Mouse (Mus musculus) skeletal muscle tissue, adult 2 months (tissue): ENCODE measurements at regions not wholly inside any gene's neighbourhood (a gene's known extent, or its start where the extent isn't known, plus 50 kb on each side); places are given as distances from the start of the nearest gene placed in this dataset.
"Not testable (repeated sequence)": the region's sequence is repeated elsewhere in the genome, so short reads cannot be mapped to it uniquely, and the experiment has no call there.

Experiments used
- DNase-seq: peaks from one replicate; pipeline ENCODE4 v3.0.0-alpha.2; 2012; ENCODE audit warnings: low read depth, low spot score

- no peak for DNase-seq
Observed at GRCm38 (mm10) chr7:125166881-125167351, 277.6 kb upstream of the Kdm8 start.

- DNase-seq: no peak
Observed at GRCm38 (mm10) chr7:125167666-125168065, 276.8 kb upstream of the Kdm8 start.

DNA sequence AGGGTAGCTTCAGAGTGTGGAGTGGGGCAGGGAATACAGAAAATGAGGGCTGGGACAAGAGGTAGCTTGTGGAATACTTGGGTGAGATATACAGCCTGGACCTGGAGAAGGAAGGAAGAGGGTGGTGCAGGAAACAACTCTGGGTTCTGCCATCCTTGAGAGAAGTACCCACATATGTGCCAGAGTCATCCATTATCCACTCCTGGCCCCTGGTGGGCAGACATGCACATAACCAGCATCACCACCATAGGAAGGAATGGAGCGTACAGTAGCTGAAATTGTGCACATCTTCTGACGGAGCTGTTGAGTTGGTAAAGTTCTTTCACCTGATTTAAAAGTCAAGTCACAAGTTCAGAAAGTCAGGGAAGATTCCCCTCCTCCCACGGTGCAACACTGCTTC lies 262.9 kb upstream of the Kdm8 start:
- DNase-seq: no peak

- no peak for DNase-seq
Observed at GRCm38 (mm10) chr7:125182266-125182665, 262.2 kb upstream of the Kdm8 start.

DNA sequence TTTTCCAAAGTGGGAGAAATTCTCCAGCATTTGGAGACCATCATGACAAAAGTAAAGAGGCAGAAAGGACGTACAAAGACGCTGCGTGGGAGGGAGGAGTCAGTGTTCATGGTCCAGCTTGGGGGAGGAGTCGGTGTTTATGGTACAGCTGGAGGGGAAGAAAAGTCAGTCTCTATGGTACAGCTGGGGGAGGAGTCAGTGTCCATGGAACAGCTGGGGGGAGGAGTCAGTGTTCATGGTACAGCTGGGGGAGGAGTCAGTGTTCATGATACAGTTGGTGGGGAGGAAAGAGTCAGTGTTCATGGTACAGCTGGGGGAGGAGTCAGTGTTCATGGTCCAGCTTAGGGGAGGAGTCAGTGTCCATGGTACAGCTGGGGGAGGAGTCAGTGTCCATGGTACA lies 261.5 kb upstream of the Kdm8 start:
- DNase-seq: not testable (repeated sequence)

- no peak for DNase-seq
Observed at GRCm38 (mm10) chr7:125185037-125185679, 259.3 kb upstream of the Kdm8 start.

DNA sequence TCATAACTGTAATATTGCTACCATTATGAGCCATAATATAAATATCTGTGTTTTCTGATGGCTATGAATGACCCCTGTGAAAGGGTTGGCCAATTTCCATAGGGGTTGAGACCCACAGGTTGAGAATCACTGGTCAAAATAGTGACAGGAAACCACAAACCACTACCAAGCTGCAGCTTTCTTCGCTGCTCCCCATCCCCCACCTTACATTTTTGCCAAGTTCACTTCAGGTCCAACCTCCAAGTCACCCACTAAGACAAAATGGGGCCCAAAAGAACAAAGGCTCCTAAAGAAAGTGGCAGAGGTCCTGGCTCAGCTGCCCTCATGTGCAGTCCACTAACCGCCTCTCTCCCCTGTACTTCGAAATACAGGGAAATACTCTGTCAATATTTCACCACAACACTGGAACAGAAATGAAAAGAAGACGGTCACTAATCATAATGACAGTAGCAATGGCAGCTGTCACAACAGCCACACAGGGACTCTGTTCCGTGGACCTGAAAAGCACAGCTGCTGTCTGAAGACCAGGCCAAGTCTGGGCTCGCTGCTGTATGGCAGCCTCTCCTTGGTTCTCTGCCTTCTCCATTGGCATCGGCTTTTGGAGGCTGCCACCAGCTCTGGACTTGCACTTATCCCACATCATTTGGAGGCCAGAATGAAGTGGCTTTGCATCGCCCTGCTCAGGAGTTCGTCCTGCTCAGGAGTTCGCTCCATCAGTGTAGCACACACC lies 257.3 kb upstream of the Kdm8 start:
- DNase-seq: no peak

DNA sequence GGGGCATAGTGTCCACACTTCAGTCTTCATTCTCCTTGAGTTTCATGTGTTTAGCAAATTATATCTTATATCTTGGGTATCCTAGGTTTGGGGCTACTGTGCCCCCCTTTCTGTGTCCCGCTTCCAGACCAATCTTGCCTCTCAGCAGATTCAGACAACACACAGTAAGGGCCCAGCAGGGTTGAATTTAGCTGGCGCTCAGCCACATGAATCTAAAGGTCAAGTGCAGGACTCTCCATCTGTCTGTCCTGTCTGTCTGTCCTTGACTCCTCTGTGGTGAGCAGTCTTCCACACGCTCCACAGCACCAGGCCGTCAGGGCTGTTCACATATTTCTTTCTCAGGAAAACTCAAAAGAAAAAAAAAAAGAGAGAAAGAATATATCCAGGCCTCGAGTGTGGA lies 255.5 kb upstream of the Kdm8 start:
- no peak for DNase-seq

DNA sequence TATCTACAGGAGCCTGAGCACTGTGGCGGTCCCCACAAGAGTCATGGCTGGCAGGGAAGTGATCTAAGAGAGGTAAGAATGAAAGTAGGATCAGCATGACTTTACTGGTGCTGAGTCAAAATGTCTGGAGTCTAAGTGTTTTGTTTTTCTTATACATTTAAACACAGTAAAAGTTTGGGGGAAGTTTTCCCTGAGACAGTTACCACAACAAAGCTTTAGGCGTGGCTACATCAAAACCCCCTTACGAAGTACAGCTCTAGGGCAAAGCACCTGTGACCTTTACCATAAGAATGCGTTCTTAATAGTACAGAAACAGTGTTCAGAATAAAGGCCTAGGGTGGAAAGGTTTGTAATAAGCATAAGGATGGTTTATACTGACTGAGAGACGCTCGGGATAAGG lies 254.4 kb upstream of the Kdm8 start:
- DNase-seq: no peak

- DNase-seq: no peak
Observed at GRCm38 (mm10) chr7:125191313-125191712, 253.2 kb upstream of the Kdm8 start.

- DNase-seq: no peak
Observed at GRCm38 (mm10) chr7:125211346-125211973, 233.0 kb upstream of the Kdm8 start.

GRCm38 (mm10) chr7:125214036-125214435 lies 230.4 kb upstream of the Kdm8 start:
- no peak for DNase-seq

GRCm38 (mm10) chr7:125217630-125218029 lies 226.8 kb upstream of the Kdm8 start:
- DNase-seq: no peak

GRCm38 (mm10) chr7:125222684-125223083 lies 221.8 kb upstream of the Kdm8 start:
- no peak for DNase-seq

GRCm38 (mm10) chr7:125234911-125235310 lies 209.6 kb upstream of the Kdm8 start:
- DNase-seq: no peak

- no peak for DNase-seq
Observed at GRCm38 (mm10) chr7:125237026-125237425, 207.4 kb upstream of the Kdm8 start.

- DNase-seq: no peak
Observed at GRCm38 (mm10) chr7:125243021-125243420, 201.5 kb upstream of the Kdm8 start.

- DNase-seq: no peak
Observed at GRCm38 (mm10) chr7:125248386-125248785, 196.1 kb upstream of the Kdm8 start.

- DNase-seq: no peak
Observed at GRCm38 (mm10) chr7:125250385-125250784, 194.1 kb upstream of the Kdm8 start.

DNA sequence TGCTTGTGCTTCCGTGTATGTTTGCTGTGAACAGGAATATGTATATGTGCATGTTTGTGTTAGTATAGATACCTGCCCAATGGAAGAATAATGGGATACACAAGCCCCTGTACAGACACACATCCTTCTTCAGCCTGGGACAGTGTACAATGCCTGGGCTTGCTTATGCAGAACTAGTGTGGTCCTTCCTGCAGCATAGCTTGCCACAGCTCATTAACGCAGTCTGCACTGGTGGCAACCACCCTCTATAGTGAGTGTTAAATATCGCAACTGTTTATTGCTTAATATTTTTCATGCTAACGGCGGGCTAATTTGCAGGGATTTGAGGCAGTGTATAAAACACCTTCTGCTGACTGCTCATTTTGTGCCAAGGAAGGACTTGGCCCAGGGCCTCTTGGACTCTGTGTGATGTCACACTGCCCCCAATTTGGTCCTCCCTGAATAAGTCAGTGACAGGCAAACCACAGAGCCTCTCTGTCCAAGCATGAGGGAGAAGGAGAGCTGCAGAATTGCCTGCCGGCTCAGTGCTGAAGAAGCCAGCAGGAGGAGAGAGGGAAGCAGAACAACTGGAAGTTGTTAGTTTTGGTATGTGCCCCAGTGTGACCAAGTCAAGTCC lies 193.4 kb upstream of the Kdm8 start:
- no peak for DNase-seq

DNA sequence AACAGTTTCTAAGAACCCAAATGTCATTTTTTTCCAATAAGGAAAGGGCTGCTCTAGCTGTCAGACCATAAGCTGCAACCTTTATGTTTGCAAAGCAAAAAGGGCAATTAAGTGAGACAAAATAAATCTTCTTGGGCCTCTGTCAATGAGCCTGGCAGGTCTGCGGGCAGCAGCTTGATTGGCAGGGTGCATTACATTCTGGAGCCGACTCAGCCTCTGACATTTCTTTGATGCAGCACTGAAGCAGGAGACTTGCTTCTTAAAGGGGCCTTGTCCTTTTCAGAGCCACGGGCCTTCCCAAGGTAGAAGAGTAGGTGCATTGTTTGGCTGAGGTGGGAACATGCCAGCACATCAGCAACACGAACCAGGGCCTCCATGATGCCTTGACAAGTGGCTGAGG lies 190.2 kb upstream of the Kdm8 start:
- DNase-seq: no peak

GRCm38 (mm10) chr7:125259016-125259415 lies 185.5 kb upstream of the Kdm8 start:
- peak; percentile 16 for DNase-seq
